Mouse (Mus musculus): ENCODE data around the gene Onecut1. TPM values are rescaled to one million over a fixed set of nuclear protein-coding genes. Genes with fewer than 3 reads are reported as not detected.

Onecut1 gene
- 0.03 TPM in 1 of 2 replicates, not detected in the other for polyA plus RNA-seq (2012; rRNA removed; ENCODE audit: low replicate concordance)

GRCm38 (mm10) chr9:74861561-74861980, at the start of gene Onecut1:
Gene Onecut1 (plus strand): TSS chr9:74861921.

Other genes with a start within 250 kb of the Onecut1 start
- 19.9 and 31.6 TPM in 2 replicates for gene Fam214a, start 91.0 kb downstream of the Onecut1 start, polyA plus RNA-seq (2012; rRNA removed; ENCODE audit: low replicate concordance)
- gene Arpp19, start 175.7 kb downstream of the Onecut1 start, polyA plus RNA-seq (2012; rRNA removed; ENCODE audit: low replicate concordance): 18.3 and 26.1 TPM in 2 replicates
- gene Myo5a, start 209.1 kb downstream of the Onecut1 start, polyA plus RNA-seq (2012; rRNA removed; ENCODE audit: low replicate concordance): 17.3 and 23.7 TPM in 2 replicates